Mouse (Mus musculus): ENCODE measurements around the gene Hhat.

Hhat gene

GRCm38 (mm10) chr1:192502835-192503234 lies 268.2 kb downstream of the Hhat start:
- in situ Hi-C loops (cut with MboI, MseI): no loop called here

GRCm38 (mm10) chr1:192502016-192502415 lies 269.0 kb downstream of the Hhat start:
- in situ Hi-C loops (cut with MboI, MseI): no loop called here

- in situ Hi-C loops (cut with MboI, MseI): no loop called here
Measured at GRCm38 (mm10) chr1:192497505-192497904, 273.5 kb downstream of the Hhat start.

GRCm38 (mm10) chr1:192489908-192490825 lies 280.9 kb downstream of the Hhat start:
- in situ Hi-C loops (cut with MboI, MseI): no loop called here

- in situ Hi-C loops (cut with MboI, MseI): no loop called here
Measured at GRCm38 (mm10) chr1:192487571-192487970, 283.5 kb downstream of the Hhat start.

- in situ Hi-C loops (cut with MboI, MseI): no loop called here
Measured at GRCm38 (mm10) chr1:192485030-192485429, 286.0 kb downstream of the Hhat start.

- in situ Hi-C loops (cut with MboI, MseI): no loop called here
Measured at GRCm38 (mm10) chr1:192481446-192481845, 289.6 kb downstream of the Hhat start.

GRCm38 (mm10) chr1:192480072-192480784 lies 290.8 kb downstream of the Hhat start:
- in situ Hi-C loops (cut with MboI, MseI): no loop called here

GRCm38 (mm10) chr1:192478176-192478575 lies 292.8 kb downstream of the Hhat start:
- in situ Hi-C loops (cut with MboI, MseI): no loop called here

GRCm38 (mm10) chr1:192477556-192477955 lies 293.5 kb downstream of the Hhat start:
- in situ Hi-C loops (cut with MboI, MseI): no loop called here

GRCm38 (mm10) chr1:192476704-192477103 lies 294.3 kb downstream of the Hhat start:
- in situ Hi-C loops (cut with MboI, MseI): no loop called here

- in situ Hi-C loops (cut with MboI, MseI): no loop called here
Measured at GRCm38 (mm10) chr1:192473134-192473533, 297.9 kb downstream of the Hhat start.

- in situ Hi-C loops (cut with MboI, MseI): no loop called here
Measured at GRCm38 (mm10) chr1:192472366-192472765, 298.7 kb downstream of the Hhat start.

- in situ Hi-C loops (cut with MboI, MseI): no loop called here
Measured at GRCm38 (mm10) chr1:192463732-192464131, 307.3 kb downstream of the Hhat start.

- in situ Hi-C loops (cut with MboI, MseI): no loop called here
Measured at GRCm38 (mm10) chr1:192457526-192458206, 313.4 kb downstream of the Hhat start.

GRCm38 (mm10) chr1:192457037-192457436 lies 314.0 kb downstream of the Hhat start:
- in situ Hi-C loops (cut with MboI, MseI): no loop called here

GRCm38 (mm10) chr1:192454981-192455380 lies 316.0 kb downstream of the Hhat start:
- in situ Hi-C loops (cut with MboI, MseI): no loop called here

GRCm38 (mm10) chr1:192454501-192454900 lies 316.5 kb downstream of the Hhat start:
- in situ Hi-C loops (cut with MboI, MseI): no loop called here

- in situ Hi-C loops (cut with MboI, MseI): no loop called here
Measured at GRCm38 (mm10) chr1:192451722-192452121, 319.3 kb downstream of the Hhat start.

- in situ Hi-C loops (cut with MboI, MseI): no loop called here
Measured at GRCm38 (mm10) chr1:192450425-192450824, 320.6 kb downstream of the Hhat start.

- in situ Hi-C loops (cut with MboI, MseI): no loop called here
Measured at GRCm38 (mm10) chr1:192449572-192450351, 321.3 kb downstream of the Hhat start.

Measured in T-helper 1 cell (primary cell).